8 mouse cellular contexts compared by ENCODE assay signal in genomic region chr9:40638394-40639049, GRCm38 (mm10). TPM values are rescaled to one million over a fixed set of nuclear protein-coding genes. Genes with fewer than 3 reads are reported as not detected.
DNase-seq lines count a peak whose midpoint lies in the region; ATAC-seq lines count a peak whose summit lies in the region.

No protein-coding gene starts in this region.

- H3K9ac ChIP-seq in heart, embryonic 16.5 days (ENCODE audit: low read length) = peak overlapping the region; percentile 76

- no peaks in the 10 kb centered on the region for H3K9me3 ChIP-seq in heart, embryonic 16.5 days (replicated peaks; ENCODE audit: control insufficient read depth, low read length)

- no peak overlapping the region for H3K27ac ChIP-seq in heart, embryonic 16.5 days (ENCODE audit: low read length)

- WGBS in heart, embryonic 16.5 days = 4% methylated on average over 14 of the region's 14 CpGs

- no peak for DNase-seq in frontal cortex, postnatal 36 days (ENCODE audit: low spot score in 2 of 2)
- peak; percentile 50 to 81 for DNase-seq in adrenal gland, adult (ENCODE audit: inconsistent age in 2 of 2, low spot score in 1 of 2)
- peak; percentile 82 for DNase-seq in embryo, embryonic 11 days
- DNase-seq in kidney, postnatal 36 days = peak; percentile 35 to 59
- peak; percentile 79 for DNase-seq in mesoderm, embryonic 11.5 days (ENCODE audit: low read depth, low spot score)
- peak; percentile 41 for DNase-seq in thymus, postnatal 4 days

- peak overlapping the region; percentile 60 for H3K4me3 ChIP-seq in heart, embryonic 16.5 days (ENCODE audit: low read length)

- peak overlapping the region; percentile 71 for H3K4me2 ChIP-seq in heart, embryonic 16.5 days (ENCODE audit: low read depth, low read length)

- ATAC-seq in frontal cortex, adult (ENCODE audit: low TSS enrichment) = peak; percentile 26; the same call in 1 of the 2 replicates
- no peak for ATAC-seq in heart, embryonic 16.5 days (replicated peaks; ENCODE audit: extremely low read depth, insufficient read depth, low FRiP score)

- H3K27me3 ChIP-seq in heart, embryonic 16.5 days (ENCODE audit: control insufficient read depth, insufficient read depth, low read length) = no peaks in the 10 kb centered on the region

- peaks cover 5% of the 10 kb centered on the region; the same call in 1 of the 2 replicates for H3K4me1 ChIP-seq in heart, embryonic 16.5 days (ENCODE audit: control insufficient read depth, insufficient read depth, low read length)

- H3K36me3 ChIP-seq in heart, embryonic 16.5 days (ENCODE audit: control insufficient read depth, insufficient read depth) = no peaks in the 10 kb centered on the region

RNA-seq across cellular contexts. Expression of gene Gm21915, which starts 31.9 kb away (rescaled TPM):
- polyA plus RNA-seq in heart, embryonic 16.5 days (2015; fragmentation: Nextera tagmentation; extraction: Ambion mirVana) = not detected in 2 replicates

RNA-seq across cellular contexts. Expression of gene Clmp, which starts 47.2 kb away (rescaled TPM):
- 7.4 and 7.7 TPM in 2 replicates for polyA plus RNA-seq in heart, embryonic 16.5 days (2015; fragmentation: Nextera tagmentation; extraction: Ambion mirVana)

Comparison
In these comparisons a context has a peak if more than half of its experiments do, and no peak if none do; other contexts are left out.
1. DNase-seq: peak in adrenal gland, adult (2 of 2), embryo, embryonic 11 days (single experiment), kidney, postnatal 36 days (2 of 2), mesoderm, embryonic 11.5 days (single experiment) and thymus, postnatal 4 days (single experiment); none in frontal cortex, postnatal 36 days (0 of 2).